Mouse (Mus musculus) WW6 (cell line): ENCODE measurements around the gene Map3k11.

Source experiments
- DNase-seq: peaks from one replicate; pipeline ENCODE4 v3.0.0-alpha.2; 2013; ENCODE audit warnings: low read depth, low spot score

Gene Map3k11

GRCm38 (mm10) chr19:5688200-5689087, at the start of gene Map3k11, which contains the start of gene Pcnx3:
Gene Map3k11, plus strand, starts transcription at chr19:5688742.
Gene Pcnx3, minus strand, starts transcription at chr19:5688908.
- DNase-seq: peak; percentile 93

- DNase-seq: no peak
These were observed 48.2 kb upstream of the Map3k11 start for GRCm38 (mm10) chr19:5640339-5640738.

GRCm38 (mm10) chr19:5641021-5641420, 47.5 kb upstream of the Map3k11 start:
- DNase-seq: no peak

GRCm38 (mm10) chr19:5641641-5642040, 46.9 kb upstream of the Map3k11 start:
- no peak for DNase-seq

- no peak for DNase-seq
These were observed 43.3 kb upstream of the Map3k11 start for GRCm38 (mm10) chr19:5645280-5645679.

- DNase-seq: no peak
These were observed 41.7 kb upstream of the Map3k11 start for GRCm38 (mm10) chr19:5646731-5647330.

GRCm38 (mm10) chr19:5647791-5648190, 40.8 kb upstream of the Map3k11 start:
- DNase-seq: no peak

GRCm38 (mm10) chr19:5648401-5649297, 39.9 kb upstream of the Map3k11 start:
- peak; percentile 61 for DNase-seq

GRCm38 (mm10) chr19:5649298-5649741, 39.2 kb upstream of the Map3k11 start:
- no peak for DNase-seq

- no peak for DNase-seq
These were observed 36.9 kb upstream of the Map3k11 start for GRCm38 (mm10) chr19:5651502-5652274.

- DNase-seq: no peak
These were observed 36.0 kb upstream of the Map3k11 start for GRCm38 (mm10) chr19:5652570-5652969.

GRCm38 (mm10) chr19:5653969-5654719, 34.4 kb upstream of the Map3k11 start:
- DNase-seq: peak; percentile 69

- DNase-seq: no peak
These were observed 33.7 kb upstream of the Map3k11 start for GRCm38 (mm10) chr19:5654720-5655298.

GRCm38 (mm10) chr19:5660942-5661751, 27.4 kb upstream of the Map3k11 start:
- DNase-seq: no peak

GRCm38 (mm10) chr19:5662310-5662709, 26.2 kb upstream of the Map3k11 start:
- DNase-seq: no peak

- DNase-seq: peak; percentile 62
These were observed 25.3 kb upstream of the Map3k11 start, which contains the start of gene Sipa1 for GRCm38 (mm10) chr19:5662981-5663913. Gene Sipa1, minus strand, starts transcription at chr19:5663707.

- DNase-seq: no peak
These were observed 23.8 kb upstream of the Map3k11 start for GRCm38 (mm10) chr19:5664669-5665257.
